Comparison of ENCODE assay signal across 20 mouse cellular contexts in the genomic region with DNA sequence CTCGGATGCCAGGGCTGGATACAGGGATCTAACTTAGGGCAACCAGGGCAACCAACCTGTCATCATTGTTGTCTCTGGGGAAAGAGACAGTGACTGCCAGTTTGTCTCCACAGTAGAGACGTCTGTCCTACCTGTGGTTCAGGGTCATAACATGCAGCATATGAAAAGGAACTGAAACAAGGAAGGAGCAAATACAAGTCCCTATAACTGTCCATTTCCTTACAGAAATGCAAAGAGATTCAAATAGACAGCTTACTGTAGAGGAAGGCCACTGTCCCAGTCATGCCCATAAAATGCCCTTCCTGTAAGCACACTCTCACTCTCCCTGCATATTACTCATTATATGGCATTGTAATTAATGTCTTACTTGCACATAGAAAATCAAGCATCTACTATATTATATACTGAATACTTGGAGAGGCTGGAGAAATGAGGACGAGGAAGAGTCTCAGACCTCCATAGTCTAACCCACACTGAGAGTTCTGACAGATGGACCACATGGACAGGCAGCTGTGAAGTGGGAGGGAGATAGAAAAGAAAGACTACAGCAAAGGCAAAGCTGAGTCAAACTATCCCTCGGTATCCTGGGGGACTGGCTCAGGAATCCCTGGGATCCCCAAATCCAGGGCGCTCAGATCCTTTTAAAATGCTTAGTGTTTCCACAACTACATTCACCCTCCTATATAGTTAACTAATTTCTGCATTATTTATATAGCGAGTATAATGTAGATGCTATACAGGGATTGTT.
DNase-seq lines count a peak whose midpoint lies in the region; TF ChIP-seq lines count a peak whose summit lies in the region.
"Had no signal": no experiment of that assay in that cellular context is flagged by ENCODE, and none has a peak within 500 bp of the region (broad histone marks: within the 10 kb centered on the region; RNA-seq: fewer than 3 reads in every experiment).

No protein-coding gene starts in this region.

- TF ChIP-seq CTCF in CH12.LX (conservative IDR thresholded peaks at IDR 0.05 in 1 of 2, IDR thresholded peaks at IDR 0.05 in 1 of 2; ENCODE audit: low read depth in 2 of 2, low read length in 2 of 2) = no peak
- TF ChIP-seq CTCF in cerebellum, adult 2 months (IDR thresholded peaks at IDR 0.05; ENCODE audit: borderline replicate concordance, insufficient read depth, low read depth, low read length) = no peak

- TF ChIP-seq POLR2A in CH12.LX (IDR thresholded peaks at IDR 0.05; ENCODE audit: low read depth, low read length) = no peak
- TF ChIP-seq POLR2A in cerebellum, adult 2 months (IDR thresholded peaks at IDR 0.05; ENCODE audit: borderline replicate concordance, insufficient read depth, low read length) = no peak

- no peak overlapping the region for H3K27ac ChIP-seq in CH12.LX (ENCODE audit: insufficient read depth, low read depth)
- H3K27ac ChIP-seq in cerebellum, adult 2 months (ENCODE audit: insufficient read depth, low read length) = no peak overlapping the region
- H3K27ac ChIP-seq: hindbrain, postnatal 0 days; limb, embryonic 15.5 days; midbrain, embryonic 10.5 days had no signal

- H3K36me3 ChIP-seq in CH12.LX (replicated peaks in 1 of 2; ENCODE audit: control insufficient read depth in 1 of 2, insufficient read depth in 1 of 2, low read length in 1 of 2) = no peaks in the 10 kb centered on the region
- H3K36me3 ChIP-seq: G1E had no signal

- H3K9me3 ChIP-seq in CH12.LX (replicated peaks; ENCODE audit: low read length) = no peaks in the 10 kb centered on the region
- H3K9me3 ChIP-seq: G1E; limb, embryonic 15.5 days; midbrain, embryonic 10.5 days had no signal

- WGBS in cerebellum, adult 2 months = 79% methylated on average over 6 of the region's 6 CpGs

- dilution Hi-C loops in CH12.LX (cut with MboI; ENCODE audit: extremely low pct_ligation_motif_present, extremely low pct_unique_long_range_greater_than_20kb, low sequenced_read_pairs) = no loop called here

- H3K4me3 ChIP-seq in CH12.LX (replicated peaks in 1 of 3; ENCODE audit: low read depth in 2 of 3, low read length in 2 of 3, poor library complexity in 1 of 3) = no peak overlapping the region
- H3K4me3 ChIP-seq in cerebellum, adult 2 months (replicated peaks; ENCODE audit: insufficient read depth, low read depth, low read length) = no peak overlapping the region
- H3K4me3 ChIP-seq: limb, embryonic 15.5 days; midbrain, embryonic 10.5 days had no signal

- in situ Hi-C loops in CH12.LX (cut with MboI; ENCODE audit: low pct_ligation_motif_present, low pct_unique_long_range_greater_than_20kb, low sequenced_read_pairs) = no loop called here

- DNase-seq in CH12.LX (ENCODE audit: extremely low read depth) = peak; percentile 29
- peak; percentile 43 to 47 for DNase-seq in frontal cortex, postnatal 25 days (ENCODE audit: low spot score in 2 of 2)
- peak; percentile 42 to 72 for DNase-seq in layer of hippocampus, postnatal 14 days (ENCODE audit: low spot score in 2 of 2)
- peak; percentile 86 to 91 for DNase-seq in right cerebral cortex, adult 2 months (ENCODE audit: low spot score in 2 of 2)
- DNase-seq in adipocyte (ENCODE audit: low spot score) = no peak
- DNase-seq in thymus, postnatal 14 days = no peak
- DNase-seq in heart, postnatal 14 days = no peak
- DNase-seq in cerebellum, adult 2 months = no peak
- DNase-seq: adrenal gland, adult 8-10 months; cerebellum, postnatal 14 days; kidney, adult 2 months; kidney, postnatal 4 days; liver, postnatal 0 days; lung, postnatal 36 days; retina, postnatal 1 day; thymus, adult 18-20 months had no signal

- H3K9ac ChIP-seq in CH12.LX (ENCODE audit: insufficient read depth, low read depth) = no peak overlapping the region
- H3K9ac ChIP-seq: limb, embryonic 15.5 days; liver, postnatal 0 days had no signal

- TF ChIP-seq EP300 in CH12.LX (IDR thresholded peaks at IDR 0.05; ENCODE audit: low read length) = peak; percentile 42

- H3K4me2 ChIP-seq in CH12.LX (ENCODE audit: insufficient read depth, low read depth, poor library complexity, severe bottlenecking) = no peak overlapping the region
- H3K4me2 ChIP-seq: limb, embryonic 15.5 days had no signal

- intact Hi-C loops in heart, postnatal 14 days (cut with DNase I) = no loop called here

- no peak for TF ChIP-seq RAD21 in CH12.LX (IDR thresholded peaks at IDR 0.05; ENCODE audit: low read depth, low read length)

- H3K4me1 ChIP-seq in CH12.LX (ENCODE audit: control insufficient read depth in 1 of 2, insufficient read depth in 2 of 2) = peaks cover 6 to 23% of the 10 kb centered on the region in 2 experiments
- H3K4me1 ChIP-seq in cerebellum, adult 2 months (ENCODE audit: control insufficient read depth, insufficient read depth, low read length) = 0 out of 2 replicates have a peak, but pooled peaks cover 2% of the 10 kb centered on the region
- H3K4me1 ChIP-seq: limb, embryonic 15.5 days had no signal

- H3K27me3 ChIP-seq in CH12.LX (replicated peaks) = peaks cover 5% of the 10 kb centered on the region
- no peaks in the 10 kb centered on the region for H3K27me3 ChIP-seq in cerebellum, adult 2 months (ENCODE audit: control insufficient read depth, insufficient read depth, low read length)
- H3K27me3 ChIP-seq: limb, embryonic 15.5 days had no signal

- no peaks in the 10 kb centered on the region for H3K79me2 ChIP-seq in CH12.LX (replicated peaks; ENCODE audit: control insufficient read depth, extremely low read depth, insufficient read depth, poor library complexity, severe bottlenecking)

TF ChIP-seq in CH12.LX, 34 proteins besides CTCF, POLR2A, EP300 and RAD21:
- peak; percentile 53 for TF ChIP-seq IRF4 (IDR thresholded peaks at IDR 0.05; ENCODE audit: low read depth, low read length)
- TF ChIP-seq RCOR1 (conservative IDR thresholded peaks at IDR 0.05; ENCODE audit: low read depth, low read length) = no peak

Comparison
In these comparisons a context has a peak if more than half of its experiments do, and no peak if none do; other contexts are left out.
1. DNase-seq: peak in CH12.LX (single experiment), frontal cortex, postnatal 25 days (2 of 2), layer of hippocampus, postnatal 14 days (2 of 2) and right cerebral cortex, adult 2 months (2 of 2); none in adipocyte (single experiment), thymus, postnatal 14 days (single experiment), heart, postnatal 14 days (0 of 2) and cerebellum, adult 2 months (0 of 2).